Mouse (Mus musculus) c-Kit-negative CD71-positive TER-119-positive erythroid progenitor cells, embryonic 14.5 days (primary cell): ENCODE data around the gene U2surp.

Source experiments
- DNase-seq: peaks from one replicate; pipeline ENCODE4 v3.0.0-alpha.2; 2013; ENCODE audit warnings: low read depth, low spot score

U2surp gene

GRCm38 (mm10) chr9:95511472-95512330, at the start of gene U2surp:
Gene U2surp (minus strand): TSS chr9:95511996.
- DNase-seq: peak; percentile 88

GRCm38 (mm10) chr9:95559936-95560735, 48.3 kb upstream of the U2surp start:
- DNase-seq: no peak

GRCm38 (mm10) chr9:95559059-95559935, 47.5 kb upstream of the U2surp start, which contains the start of gene Paqr9:
Gene Paqr9 (plus strand): TSS chr9:95559657.
- DNase-seq: no peak

DNA sequence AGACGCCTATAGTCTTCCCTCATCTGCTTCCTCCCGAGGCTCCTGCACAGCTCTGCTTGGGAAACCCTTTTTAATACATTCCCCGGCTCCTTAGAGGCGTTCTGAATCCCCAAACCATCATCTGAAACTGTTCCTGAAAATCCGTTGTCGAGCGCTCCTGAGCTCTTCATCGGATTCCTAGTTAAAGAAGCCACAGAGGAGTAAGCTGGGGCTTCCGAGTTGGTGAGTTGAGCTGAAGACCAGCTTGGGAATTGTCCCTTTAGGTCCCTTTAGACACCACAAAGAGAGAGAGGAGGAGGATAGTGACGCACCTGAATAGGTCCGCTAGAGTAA, 46.9 kb upstream of the U2surp start:
- DNase-seq: no peak

DNA sequence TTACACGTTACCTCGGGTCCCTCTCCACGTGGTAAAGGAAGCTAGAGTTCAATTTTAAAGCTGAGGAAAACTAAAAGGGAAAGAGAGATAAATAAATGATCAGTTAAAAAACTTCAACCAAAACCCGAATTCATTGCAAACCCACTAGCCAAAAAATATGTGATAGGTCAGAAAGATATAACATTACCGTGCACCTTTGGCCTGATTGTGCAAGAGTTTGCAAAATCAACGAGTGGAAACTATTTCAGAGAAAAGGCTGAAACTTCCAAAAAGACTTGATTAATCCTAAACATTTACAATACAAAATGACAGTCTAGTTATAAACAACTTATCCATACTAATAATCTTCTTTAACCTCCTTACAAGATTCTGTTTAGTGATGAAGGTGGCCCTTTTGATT, 45.9 kb upstream of the U2surp start:
- no peak for DNase-seq

- no peak for DNase-seq
Observed at GRCm38 (mm10) chr9:95556067-95556512, 44.3 kb upstream of the U2surp start.

GRCm38 (mm10) chr9:95555233-95555740, 43.5 kb upstream of the U2surp start:
- DNase-seq: no peak

DNA sequence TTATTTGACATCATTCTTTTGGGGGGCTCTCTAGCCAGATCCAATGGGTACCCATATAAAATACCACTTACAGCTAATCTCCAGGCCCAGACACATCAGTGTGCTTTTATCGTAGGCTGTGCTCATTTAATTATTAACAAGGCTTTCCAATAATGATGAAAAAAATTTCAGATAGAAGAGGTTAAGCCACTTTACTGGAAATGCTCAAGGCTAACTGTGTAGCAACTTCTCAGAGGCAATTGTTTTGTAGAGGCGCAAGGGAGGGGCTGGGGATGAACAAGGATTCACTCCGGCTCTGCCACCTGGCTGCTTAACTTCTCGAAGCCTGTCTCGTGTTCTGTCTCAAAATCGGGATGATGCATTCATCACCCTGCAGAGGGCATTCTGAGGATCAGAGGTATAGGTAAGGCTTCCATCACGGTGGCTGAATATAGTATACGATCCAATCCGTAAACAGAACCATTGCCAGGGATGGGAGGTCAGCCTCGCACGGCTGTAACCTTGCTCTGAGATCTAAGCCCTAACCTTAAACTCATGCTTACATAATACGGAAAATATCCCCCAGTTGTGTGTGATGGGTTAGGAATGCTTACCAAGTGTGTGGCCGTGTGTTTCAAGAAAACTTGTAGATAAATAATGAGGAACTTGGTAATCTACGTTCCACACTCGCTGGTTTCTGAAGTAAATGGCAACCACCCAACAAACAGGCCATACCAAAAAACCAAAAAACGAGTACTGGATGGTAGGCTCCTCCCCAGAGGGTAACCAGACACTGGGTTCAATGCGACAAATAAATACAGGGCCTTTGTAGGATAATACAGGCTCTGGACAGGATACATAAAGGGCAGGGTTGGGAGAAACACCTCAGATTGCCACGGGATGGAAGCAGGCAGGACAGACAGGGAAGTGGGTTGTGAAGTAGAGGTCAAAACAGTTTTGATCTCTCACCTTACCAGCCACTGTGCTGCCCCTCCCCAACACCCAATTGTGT, 42.7 kb upstream of the U2surp start:
- DNase-seq: no peak

- DNase-seq: no peak
Observed at GRCm38 (mm10) chr9:95552175-95552705, 40.4 kb upstream of the U2surp start.

GRCm38 (mm10) chr9:95550856-95551774, 39.3 kb upstream of the U2surp start:
- no peak for DNase-seq

DNA sequence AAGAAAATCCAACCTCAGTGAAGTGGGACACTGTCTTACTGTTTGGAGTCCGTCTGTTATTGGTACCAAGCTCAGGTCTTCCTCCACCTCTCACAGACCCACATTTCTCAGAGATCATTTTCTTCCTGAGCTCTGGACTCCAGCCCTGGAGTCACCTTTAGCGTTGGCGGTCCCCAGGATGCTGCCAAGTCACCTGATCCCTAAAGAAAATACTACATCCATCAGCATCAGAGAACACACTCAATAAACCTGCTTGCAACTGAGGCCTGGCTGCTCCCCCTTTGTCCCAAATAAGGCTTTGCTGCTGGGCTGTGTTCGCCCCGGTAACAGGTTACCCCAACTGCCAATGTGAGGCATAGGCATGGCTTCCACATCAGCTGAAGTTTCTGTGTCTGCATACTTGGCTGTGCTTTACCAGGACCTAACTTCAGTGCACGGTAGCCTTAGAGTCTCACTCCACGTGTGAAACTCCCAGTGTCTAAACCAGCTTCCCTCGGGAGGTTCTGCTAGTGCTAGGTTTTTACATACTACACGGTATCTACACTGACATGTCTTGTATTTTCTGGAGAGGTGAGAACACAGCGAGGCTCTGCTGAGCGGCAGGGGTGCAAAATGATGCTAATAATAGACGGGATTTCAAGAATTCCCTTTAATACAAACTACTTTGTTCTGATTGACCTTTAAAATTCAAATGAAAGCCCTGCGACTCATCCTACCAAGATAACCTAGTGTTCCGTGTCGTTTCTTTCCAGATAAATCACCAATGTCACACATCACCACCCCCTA, 38.0 kb upstream of the U2surp start:
- no peak for DNase-seq

GRCm38 (mm10) chr9:95546679-95547078, 34.9 kb upstream of the U2surp start:
- peak; percentile 63 for DNase-seq

- DNase-seq: no peak
Observed at GRCm38 (mm10) chr9:95544598-95544997, 32.8 kb upstream of the U2surp start.

DNA sequence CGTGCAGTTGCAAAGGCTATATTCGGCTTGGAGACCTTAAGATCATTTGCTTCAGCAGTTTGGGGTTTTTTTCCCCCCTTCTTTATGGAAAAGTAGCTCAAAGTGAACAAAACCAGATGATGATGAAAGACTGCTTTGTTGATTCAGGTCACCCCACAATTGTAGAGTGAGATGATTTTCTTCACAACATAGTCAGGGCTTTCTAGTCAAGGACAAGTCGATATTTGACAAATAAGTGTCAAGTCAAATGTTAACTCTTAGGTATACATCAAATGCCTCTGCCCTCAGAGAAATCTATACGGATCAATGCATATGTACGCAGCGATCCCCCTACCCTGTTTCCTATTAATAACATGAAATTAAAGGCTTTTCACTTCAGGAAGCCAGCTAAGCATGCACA, 30.7 kb upstream of the U2surp start:
- DNase-seq: no peak

DNA sequence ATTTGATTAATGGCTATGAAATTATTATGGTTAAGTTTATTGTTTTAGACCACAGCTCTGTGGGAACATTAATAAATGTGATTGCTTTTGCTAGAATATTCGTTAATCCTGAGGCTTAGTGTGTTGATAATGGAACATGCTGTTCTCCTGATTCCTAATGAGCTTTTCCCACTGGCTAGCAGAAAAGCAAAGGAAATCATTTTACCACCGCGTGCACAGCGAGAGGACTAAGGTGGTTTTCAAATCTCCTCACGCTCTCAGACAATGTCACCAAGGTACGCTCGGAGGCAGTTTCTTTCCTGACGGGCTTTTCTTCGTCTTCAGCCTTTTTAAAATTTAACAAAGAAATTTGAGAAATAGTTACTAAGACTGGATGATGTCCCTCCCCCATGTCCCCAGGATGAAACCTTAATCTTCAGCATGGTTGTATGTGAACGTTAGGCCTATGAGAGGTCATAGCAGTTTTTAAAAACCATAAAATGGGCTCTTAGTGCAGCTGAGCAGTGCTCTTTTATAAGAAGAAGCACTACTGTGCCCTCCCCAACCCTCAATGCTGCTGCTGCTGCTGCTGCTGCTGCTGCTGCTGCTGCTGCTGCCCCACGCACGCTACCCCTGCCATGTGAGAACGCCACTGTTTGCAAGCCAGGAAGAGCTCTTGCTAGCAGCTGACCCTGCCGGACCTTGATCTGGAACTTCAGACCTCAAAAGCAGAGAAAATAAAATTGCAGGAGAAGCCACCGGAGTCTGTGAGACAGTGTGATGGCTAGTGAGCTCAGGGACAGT, 30.0 kb upstream of the U2surp start:
- no peak for DNase-seq

DNA sequence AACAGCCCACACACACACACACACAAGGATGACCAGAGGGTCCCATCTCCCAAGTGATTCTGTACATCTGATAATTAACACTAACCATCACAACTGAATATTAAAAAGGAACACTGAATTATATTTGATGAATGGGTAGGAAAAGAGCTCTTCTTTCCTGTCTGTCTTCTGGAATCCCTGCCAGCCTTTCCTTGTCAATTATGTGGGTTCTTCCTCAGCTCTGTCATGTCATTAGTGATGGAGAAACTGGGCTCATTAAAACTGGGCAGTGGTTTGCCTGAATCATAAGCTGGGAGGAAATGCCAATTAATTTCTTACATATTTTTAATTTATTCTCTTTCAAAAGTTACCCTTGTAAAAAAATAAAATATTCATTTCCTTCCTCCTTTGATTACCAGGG, 29.4 kb upstream of the U2surp start:
- no peak for DNase-seq

GRCm38 (mm10) chr9:95540487-95540886, 28.7 kb upstream of the U2surp start:
- peak; percentile 54 for DNase-seq
